Mouse (Mus musculus): ENCODE measurements around the gene Prkx. TPM values are rescaled to one million over a fixed set of nuclear protein-coding genes. Genes with fewer than 3 reads are reported as not detected.

Prkx gene
- polyA plus RNA-seq, 1 experiment, result 6.4 TPM

GRCm38 (mm10) chrX:77765153-77765552 is 30.9 kb downstream of the Prkx start:
- TF ChIP-seq CTCF (conservative IDR thresholded peaks at IDR 0.05; ENCODE audit: insufficient read depth, insufficient read length, low read depth, low read length), result no peak
- TF ChIP-seq POLR2A (IDR thresholded peaks at IDR 0.05; ENCODE audit: low read depth, low read length), result no peak
- Histone ChIP-seq H3K4me1 (ENCODE audit: control insufficient read depth, insufficient read depth, low read length) (no peaks in the 10 kb centered on the region), H3K36me3 (ENCODE audit: control insufficient read depth, insufficient read depth, low read length) (no peaks in the 10 kb centered on the region; the same call in 1 of the 2 replicates), H3K27ac (ENCODE audit: insufficient read depth, low read depth, low read length) (no peak overlapping the region), H3K27me3 (replicated peaks; ENCODE audit: control insufficient read depth, insufficient read depth, low read length) (no peaks in the 10 kb centered on the region), H3K4me3 (ENCODE audit: insufficient read depth, low read depth, low read length) (no peak overlapping the region)
- 98% methylated on average over 3 of the region's 3 CpGs for WGBS
- no peak for DNase-seq

- Histone ChIP-seq H3K27ac (ENCODE audit: insufficient read depth, low read depth, low read length) (no peak overlapping the region), H3K36me3 (ENCODE audit: control insufficient read depth, insufficient read depth, low read length) (no peaks in the 10 kb centered on the region), H3K27me3 (replicated peaks; ENCODE audit: control insufficient read depth, insufficient read depth, low read length) (no peaks in the 10 kb centered on the region), H3K4me3 (ENCODE audit: insufficient read depth, low read depth, low read length) (no peak overlapping the region), H3K4me1 (ENCODE audit: control insufficient read depth, insufficient read depth, low read length) (no peaks in the 10 kb centered on the region)
- peak; percentile 20 for DNase-seq
- 46% methylated on average over 2 of the region's 2 CpGs for WGBS
- TF ChIP-seq CTCF (conservative IDR thresholded peaks at IDR 0.05; ENCODE audit: insufficient read depth, insufficient read length, low read depth, low read length) (no peak), POLR2A (IDR thresholded peaks at IDR 0.05; ENCODE audit: low read depth, low read length) (no peak)
Observed at GRCm38 (mm10) chrX:77744260-77744659, 51.8 kb downstream of the Prkx start.

- no peaks in the 10 kb centered on the region for H3K36me3 ChIP-seq (ENCODE audit: control insufficient read depth, insufficient read depth, low read length)
- TF ChIP-seq POLR2A (IDR thresholded peaks at IDR 0.05; ENCODE audit: low read depth, low read length) (no peak), CTCF (conservative IDR thresholded peaks at IDR 0.05; ENCODE audit: insufficient read depth, insufficient read length, low read depth, low read length) (peak; percentile 67)
- no peaks in the 10 kb centered on the region for H3K4me1 ChIP-seq (ENCODE audit: control insufficient read depth, insufficient read depth, low read length)
- H3K27ac ChIP-seq (ENCODE audit: insufficient read depth, low read depth, low read length), result no peak overlapping the region
- peak; percentile 48 for DNase-seq
- 10% methylated on average over 1 of the region's 1 CpGs for WGBS
- no peaks in the 10 kb centered on the region for H3K27me3 ChIP-seq (replicated peaks; ENCODE audit: control insufficient read depth, insufficient read depth, low read length)
- no peak overlapping the region for H3K4me3 ChIP-seq (ENCODE audit: insufficient read depth, low read depth, low read length)
Observed at GRCm38 (mm10) chrX:77741383-77741782, 54.7 kb downstream of the Prkx start.

- WGBS, result 42% methylated on average over 9 of the region's 9 CpGs
- no peak overlapping the region for H3K4me3 ChIP-seq (ENCODE audit: insufficient read depth, low read depth, low read length)
- TF ChIP-seq POLR2A (IDR thresholded peaks at IDR 0.05; ENCODE audit: low read depth, low read length) (no peak), CTCF (conservative IDR thresholded peaks at IDR 0.05; ENCODE audit: insufficient read depth, insufficient read length, low read depth, low read length) (no peak)
- DNase-seq, result no peak
- no peak overlapping the region for H3K27ac ChIP-seq (ENCODE audit: insufficient read depth, low read depth, low read length)
- H3K4me1 ChIP-seq (ENCODE audit: control insufficient read depth, insufficient read depth, low read length), result no peaks in the 10 kb centered on the region
- H3K36me3 ChIP-seq (ENCODE audit: control insufficient read depth, insufficient read depth, low read length), result no peaks in the 10 kb centered on the region
- H3K27me3 ChIP-seq (replicated peaks; ENCODE audit: control insufficient read depth, insufficient read depth, low read length), result no peaks in the 10 kb centered on the region
Observed at GRCm38 (mm10) chrX:77733930-77734536, 62.0 kb downstream of the Prkx start.

- WGBS, result 14% methylated on average over 2 of the region's 2 CpGs
- DNase-seq, result peak; percentile 46
- Histone ChIP-seq H3K4me1 (ENCODE audit: control insufficient read depth, insufficient read depth, low read length) (no peaks in the 10 kb centered on the region), H3K4me3 (ENCODE audit: insufficient read depth, low read depth, low read length) (no peak overlapping the region), H3K36me3 (ENCODE audit: control insufficient read depth, insufficient read depth, low read length) (no peaks in the 10 kb centered on the region), H3K27ac (ENCODE audit: insufficient read depth, low read depth, low read length) (no peak overlapping the region), H3K27me3 (replicated peaks; ENCODE audit: control insufficient read depth, insufficient read depth, low read length) (no peaks in the 10 kb centered on the region)
- no peak for TF ChIP-seq POLR2A (IDR thresholded peaks at IDR 0.05; ENCODE audit: low read depth, low read length)
- TF ChIP-seq CTCF (conservative IDR thresholded peaks at IDR 0.05; ENCODE audit: insufficient read depth, insufficient read length, low read depth, low read length), result peak; percentile 70
Observed at GRCm38 (mm10) chrX:77720298-77720697, 75.8 kb downstream of the Prkx start.

Other genes with a start within 250 kb of the Prkx start
- gene Pbsn, start 57.3 kb upstream of the Prkx start, polyA plus RNA-seq (2012; rRNA removed), result not detected in 2 replicates
- gene Gm14744, start 68.5 kb upstream of the Prkx start, polyA plus RNA-seq (2012; rRNA removed), result not detected in 2 replicates
- gene 5430402E10Rik, start 128.8 kb upstream of the Prkx start, polyA plus RNA-seq (2012; rRNA removed), result not detected in 2 replicates